Mouse (Mus musculus) lung, postnatal 25 days (tissue): Measurements from ENCODE around the gene Bcl7c.
A peak's percentile ranks its signal among the peaks of the same experiment; 100 is the strongest.

Experiments used
- DNase-seq: peaks from one replicate; pipeline ENCODE4 v3.0.0; 2022; ENCODE audit warnings: low spot score

Bcl7c gene

DNA sequence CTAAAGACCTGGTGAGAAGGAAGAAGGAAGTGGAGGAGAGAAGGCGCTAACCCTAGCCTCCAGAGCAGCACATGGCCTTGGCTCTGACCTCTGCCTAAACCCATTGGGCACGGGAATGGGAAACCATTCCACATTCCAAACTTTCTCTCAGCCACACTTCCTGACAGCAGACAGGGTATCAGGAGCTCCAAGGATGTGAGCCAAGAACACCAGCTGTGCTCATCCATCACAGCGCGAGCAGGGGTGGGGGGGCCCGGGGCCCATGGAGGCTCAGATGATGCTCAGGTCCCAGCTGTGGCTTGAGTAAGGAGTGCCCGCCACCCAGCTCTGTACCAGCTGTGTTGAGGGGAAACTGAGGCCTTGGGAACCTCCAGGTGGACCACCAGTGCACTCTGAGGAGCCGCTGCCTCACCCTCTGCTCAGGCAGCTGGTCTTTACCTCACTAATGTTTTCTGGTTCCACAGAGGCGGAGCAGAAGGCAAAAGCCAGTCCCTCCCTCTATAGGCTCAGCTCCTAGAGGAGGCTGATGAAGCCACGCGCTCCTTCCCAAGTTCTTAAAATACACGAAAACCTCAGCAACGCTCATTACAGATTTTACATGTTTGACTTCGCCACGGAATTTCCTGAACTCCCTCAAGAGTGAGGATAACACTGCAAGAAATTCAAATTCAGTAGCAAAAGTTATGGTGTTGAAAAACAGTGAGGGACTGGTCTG, 23.3 kb downstream of the Bcl7c start:
- peak; percentile 31 for DNase-seq

DNA sequence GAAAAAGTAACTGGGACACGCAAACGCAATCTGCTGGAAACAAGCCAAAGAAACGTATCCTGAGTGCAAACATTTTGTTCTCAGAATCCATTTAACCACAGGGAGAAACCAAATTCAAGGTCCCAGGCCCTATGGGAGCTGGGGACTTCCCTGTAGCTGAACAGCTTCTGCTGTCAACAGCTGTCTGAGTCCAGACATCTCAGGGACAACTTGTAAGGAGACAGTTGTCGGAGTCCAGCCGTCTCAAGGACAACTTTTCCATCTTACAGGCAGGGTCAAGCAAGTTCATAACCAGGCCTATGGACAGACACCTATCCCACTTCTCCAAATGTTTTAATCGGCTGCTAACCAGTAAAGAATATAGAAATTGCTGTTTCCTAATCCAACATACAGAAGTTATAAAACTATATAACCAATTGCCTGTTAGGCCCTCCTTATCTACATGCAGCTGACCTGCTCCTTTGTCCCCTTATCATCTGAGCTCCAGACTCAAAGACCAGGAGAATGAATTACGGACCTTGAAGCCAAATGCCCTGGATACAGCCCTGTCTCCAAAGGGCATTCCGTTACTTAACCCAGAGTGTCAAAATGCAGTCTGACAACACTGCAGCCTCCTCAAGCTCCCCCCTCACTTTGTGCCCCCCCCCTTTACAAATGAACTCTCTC, 26.7 kb downstream of the Bcl7c start:
- DNase-seq = no peak

DNA sequence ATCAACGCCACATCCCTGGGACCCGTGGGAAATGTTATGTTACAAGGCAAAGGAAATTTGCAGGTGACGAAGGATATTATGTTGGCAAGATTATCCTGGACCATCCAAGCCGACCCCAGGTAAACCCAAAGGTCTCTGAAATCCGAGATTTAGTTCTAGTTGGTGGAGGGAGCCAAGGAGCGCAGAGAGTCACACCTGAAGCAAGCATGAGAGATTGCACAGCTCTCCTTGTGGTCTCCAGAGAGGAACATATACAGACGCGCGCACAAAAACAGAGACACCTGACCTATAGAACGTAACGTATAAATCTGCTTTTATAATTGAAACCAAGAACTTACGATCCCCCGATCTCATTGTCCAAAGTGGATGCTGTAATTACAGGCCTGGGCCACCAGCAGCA, 28.2 kb downstream of the Bcl7c start:
- DNase-seq = no peak

DNA sequence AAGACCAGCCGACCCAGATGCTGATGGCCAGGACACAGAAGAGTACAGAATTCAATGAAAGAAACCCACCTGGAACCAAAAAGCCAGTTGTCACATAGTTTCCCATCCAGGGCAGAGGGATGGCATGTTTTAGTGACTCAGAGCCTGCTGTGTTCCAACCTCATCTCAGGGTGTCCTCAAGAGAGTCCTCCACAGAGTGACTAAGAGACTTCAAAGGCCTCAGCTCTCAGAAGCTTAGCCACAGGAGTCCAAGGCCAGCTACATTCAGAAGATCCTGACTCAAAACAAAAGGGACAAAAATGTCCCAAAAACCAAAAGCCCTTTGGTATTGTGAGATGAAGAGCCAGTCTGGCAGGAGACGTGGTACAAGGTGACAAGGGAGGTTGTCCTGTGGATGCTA, 29.9 kb downstream of the Bcl7c start:
- no peak for DNase-seq

DNA sequence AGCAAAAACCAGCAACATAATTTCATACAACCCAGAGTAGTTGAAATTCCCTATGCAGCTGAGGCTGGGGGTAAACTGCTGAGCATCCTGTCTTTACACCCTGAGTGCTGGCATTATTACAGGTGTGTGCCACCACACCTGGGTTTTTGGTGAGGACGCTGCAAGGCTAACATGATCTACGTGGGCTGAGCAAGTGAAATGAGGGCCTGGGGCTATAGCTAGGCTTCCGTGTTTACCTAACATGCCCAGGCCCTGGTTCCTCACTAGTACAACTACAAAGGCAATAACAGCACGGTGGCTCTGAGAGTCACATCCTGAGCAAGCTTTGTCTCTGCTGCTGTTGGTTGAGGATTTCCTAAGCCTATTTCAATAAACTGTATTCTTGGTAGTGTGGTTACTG, 31.1 kb downstream of the Bcl7c start:
- DNase-seq = no peak

DNA sequence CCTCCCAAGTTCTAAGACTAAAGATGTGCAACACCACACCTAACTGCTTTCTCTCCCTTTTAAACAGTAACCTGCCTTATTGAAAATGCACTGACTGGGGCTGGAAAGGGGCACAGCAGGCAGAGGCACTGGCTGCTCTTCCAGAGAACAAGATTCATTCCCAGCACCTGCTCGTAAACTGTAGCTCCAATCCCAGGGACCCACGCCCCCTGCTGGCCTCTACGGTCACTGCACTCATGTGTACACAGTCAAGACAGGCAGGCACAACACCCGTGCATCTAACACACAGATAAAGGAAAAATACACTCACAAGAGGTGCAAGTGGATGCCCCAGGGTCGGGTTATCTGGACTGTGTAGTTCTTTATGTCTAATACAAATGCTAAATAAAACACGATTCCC, 31.7 kb downstream of the Bcl7c start:
- DNase-seq = peak; percentile 25

DNA sequence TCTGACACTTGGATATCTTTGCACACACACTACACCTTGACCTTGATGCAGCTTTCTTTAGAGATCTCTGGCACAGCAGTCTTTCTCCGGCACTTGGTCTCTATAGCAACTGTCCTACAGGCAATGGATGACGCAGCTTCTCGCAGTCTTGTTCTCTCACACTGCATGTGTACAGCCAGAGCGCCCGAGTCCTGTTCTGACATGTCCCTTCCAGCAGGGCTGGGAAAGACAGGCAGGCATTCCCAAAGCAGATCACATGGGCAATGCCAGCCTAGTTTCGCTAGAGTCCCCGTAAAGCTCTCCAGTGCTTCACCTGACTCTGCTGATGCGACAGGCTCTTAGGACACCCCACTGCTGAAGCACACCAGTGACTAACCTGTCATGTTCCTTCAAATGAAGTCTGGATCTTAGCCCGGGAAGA, 33.3 kb downstream of the Bcl7c start:
- no peak for DNase-seq

DNA sequence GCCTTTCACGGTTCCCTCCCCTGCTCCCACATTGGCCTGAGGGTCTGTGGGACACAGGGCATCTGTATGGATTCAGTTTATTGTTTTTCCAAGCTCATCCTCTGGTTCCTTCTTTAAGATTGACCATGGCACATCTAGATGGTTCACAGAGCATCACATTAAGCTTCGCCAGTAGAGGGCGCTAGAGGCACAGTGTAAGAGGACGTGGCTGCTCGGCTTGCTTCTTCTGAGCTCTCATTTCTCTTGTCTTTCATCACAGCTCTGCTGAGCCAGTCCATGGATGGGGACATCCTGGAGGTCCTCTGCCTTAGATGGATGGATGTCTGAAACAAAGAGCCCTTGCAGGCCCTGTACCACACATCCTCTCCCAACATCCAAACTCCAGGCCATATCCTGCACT, 33.8 kb downstream of the Bcl7c start:
- DNase-seq = peak; percentile 83

DNA sequence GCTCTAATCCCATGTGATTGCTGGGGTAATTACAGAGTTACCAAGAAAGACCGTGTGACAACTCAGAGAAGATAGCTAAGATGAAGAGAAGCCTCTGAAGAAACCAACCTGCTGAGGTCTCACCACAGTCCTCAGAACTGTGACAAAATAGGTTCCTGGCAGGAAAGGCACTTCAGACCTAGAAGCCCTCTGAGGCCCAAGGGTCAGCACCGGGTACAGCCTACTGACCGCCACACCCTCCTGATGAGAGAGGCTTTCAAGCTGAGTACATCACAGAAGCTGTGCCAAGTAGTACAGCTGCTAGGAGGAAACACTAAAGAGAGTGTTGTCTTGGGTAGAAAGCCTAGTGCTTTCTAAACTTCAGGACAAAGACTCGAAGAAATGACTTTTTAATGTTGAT, 36.0 kb downstream of the Bcl7c start:
- DNase-seq = no peak

DNA sequence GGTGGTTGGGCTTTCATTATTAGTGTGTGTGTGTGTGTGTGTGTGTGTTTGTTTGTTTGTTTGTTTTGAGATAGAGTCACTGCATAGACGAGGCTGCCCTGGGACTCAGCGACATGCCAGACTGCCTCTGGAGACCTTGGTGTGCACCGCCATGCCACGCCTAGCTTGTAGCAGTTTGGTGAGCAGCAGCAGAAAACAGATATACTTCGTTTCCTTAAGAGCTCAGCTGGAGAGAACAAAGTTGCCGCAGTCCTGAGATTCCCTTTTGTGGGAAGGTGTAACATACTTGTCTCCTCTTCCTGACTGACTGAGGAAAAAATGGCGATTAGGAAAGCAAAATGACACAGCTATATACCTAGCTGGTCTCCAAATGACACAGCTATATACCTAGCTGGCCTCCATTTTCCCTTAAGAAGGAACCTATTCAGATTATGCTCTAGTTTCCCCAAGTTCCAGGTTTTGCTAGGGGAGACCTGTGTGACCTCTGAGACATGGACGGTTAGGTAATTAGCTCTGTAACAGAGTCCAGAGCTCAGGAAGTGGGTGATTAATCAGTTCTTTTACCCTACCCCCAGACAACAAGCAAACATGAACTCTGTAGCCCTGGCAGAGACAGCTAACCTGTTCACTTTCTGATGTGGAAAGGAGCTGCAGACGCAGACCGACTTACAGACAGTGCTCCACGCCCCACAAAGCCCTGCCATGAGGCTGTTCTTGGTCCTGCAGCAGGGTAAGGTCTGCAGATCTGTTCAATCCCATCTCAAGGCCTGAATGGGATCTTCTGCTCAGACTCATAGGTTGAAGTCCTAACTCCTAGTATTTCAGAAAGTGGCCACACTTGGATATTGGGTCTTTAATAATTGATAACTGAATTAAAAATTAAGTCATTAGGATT, 36.6 kb downstream of the Bcl7c start:
- DNase-seq = no peak

DNA sequence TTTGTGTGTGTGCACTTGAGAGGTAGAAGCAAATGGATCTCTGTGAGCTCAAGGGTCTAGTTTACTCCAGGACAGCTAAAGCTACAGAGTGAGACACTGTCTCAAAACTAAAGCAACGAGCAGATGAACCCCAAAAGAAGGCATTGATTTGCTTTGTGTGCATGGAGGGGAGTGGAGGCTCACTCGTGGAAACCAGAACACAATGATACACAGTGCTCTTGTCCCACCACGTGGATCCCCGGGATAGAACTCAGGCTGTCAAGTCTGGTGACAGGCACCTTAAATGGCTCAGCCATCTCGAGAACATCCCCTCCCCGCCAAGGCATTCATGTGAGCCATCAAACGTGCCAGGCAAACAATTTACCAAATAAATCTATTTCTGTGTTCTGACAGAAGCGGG, 41.6 kb downstream of the Bcl7c start:
- DNase-seq = no peak

DNA sequence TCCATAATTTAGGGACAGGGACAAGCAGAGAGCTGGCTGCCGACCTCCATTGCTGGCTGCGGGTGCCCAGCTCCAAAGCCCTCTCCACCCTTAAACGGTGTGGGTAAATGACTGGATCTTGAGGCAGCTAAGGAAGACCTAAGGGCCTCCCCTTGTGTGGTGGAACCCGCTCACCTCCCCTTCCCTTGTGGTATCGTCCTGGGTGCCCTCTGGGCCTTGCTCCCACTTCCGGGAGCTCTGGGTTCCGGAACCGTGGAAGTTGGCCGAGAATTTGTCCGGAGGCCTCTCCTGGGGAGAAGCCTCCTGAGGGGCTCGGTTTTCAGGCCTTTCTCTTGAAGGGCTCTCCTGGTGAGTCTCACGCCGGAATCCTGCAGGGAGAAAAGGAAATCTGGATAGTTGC, 42.1 kb downstream of the Bcl7c start:
- DNase-seq = no peak

DNA sequence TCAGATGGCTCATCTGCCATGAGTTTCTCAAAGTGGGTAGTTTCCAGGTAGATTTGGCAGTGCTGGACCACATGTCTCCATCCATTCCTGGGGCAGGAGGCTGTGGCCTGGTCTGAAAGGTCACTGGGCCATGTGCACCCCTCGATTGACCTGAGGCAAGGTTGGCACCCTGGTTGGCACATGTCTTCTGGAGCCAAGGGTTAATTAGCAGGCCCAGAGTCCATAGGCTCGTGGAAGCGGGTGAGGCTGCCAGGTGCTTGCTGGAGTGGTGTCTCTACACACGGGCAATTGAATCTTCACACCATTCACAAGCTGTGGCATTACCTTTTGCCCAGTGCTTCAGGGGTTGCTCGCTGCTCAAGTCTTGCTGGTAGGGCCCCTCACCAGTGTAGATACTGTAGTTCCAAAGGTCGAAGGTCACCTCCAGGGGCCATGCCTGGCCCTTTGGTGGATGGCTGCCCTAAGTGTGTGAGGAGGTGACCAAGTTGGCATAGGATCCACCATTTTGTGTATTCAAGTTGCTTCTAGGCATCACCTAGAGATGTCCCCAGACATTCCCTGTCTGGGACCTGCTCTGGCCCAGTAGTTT, 42.6 kb downstream of the Bcl7c start:
- DNase-seq = no peak

DNA sequence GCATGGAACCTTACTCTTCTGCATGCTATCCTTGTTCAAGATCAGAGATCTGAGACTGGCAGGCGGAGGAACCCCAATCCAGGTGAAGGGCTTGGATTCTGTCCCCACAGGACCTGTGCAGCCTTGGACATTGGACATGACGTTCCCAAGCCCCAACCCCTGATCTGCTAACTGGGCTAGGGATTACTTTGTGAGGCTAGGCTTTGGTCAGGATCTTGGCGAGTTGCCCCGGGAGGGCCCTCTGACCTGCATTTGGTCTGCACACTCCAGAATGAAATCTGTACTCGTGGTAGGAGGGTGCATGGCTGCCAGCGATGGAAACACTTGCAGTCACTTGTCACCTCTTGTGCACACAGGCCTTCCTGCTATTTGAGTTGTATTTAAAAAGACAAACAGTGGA, 45.8 kb downstream of the Bcl7c start:
- DNase-seq = no peak

DNA sequence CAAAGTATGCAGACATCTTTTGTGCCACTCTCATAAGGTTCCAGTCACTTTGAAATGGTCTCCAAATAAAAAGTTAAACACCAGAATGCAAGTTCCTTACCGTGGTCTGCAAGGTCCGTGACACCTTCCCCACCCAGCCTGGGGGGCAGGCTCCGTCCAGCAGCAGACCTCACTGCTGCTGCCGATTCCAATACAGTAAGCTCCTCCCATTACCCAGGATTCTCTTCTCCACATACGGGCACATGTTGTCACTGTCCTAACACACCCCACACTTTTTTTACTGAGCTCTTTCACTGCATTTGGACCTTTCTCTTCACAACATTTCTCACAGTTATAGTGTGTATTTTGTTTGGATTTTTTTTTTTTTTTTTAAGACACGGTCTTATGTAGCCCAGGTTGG, 46.9 kb downstream of the Bcl7c start:
- DNase-seq = no peak

DNA sequence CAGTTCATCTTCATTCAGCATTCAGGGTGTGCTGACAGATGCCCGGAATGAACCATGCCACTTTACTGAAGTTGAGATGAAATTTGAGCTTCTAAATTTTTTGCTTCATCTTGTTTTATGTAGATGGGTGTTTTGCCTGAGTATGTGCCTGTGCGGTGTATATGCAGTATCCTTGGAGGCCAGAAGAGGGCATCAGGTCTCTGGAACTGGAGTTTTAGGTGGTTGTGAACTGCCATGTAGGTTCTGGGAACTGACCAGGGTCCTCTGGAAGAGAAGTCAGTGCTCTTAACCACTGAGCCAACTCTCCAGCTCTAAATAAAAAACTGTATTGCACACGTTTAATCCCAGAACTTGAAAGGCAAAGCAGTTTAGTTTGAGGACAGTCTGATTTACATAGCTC, 47.9 kb downstream of the Bcl7c start:
- no peak for DNase-seq

DNA sequence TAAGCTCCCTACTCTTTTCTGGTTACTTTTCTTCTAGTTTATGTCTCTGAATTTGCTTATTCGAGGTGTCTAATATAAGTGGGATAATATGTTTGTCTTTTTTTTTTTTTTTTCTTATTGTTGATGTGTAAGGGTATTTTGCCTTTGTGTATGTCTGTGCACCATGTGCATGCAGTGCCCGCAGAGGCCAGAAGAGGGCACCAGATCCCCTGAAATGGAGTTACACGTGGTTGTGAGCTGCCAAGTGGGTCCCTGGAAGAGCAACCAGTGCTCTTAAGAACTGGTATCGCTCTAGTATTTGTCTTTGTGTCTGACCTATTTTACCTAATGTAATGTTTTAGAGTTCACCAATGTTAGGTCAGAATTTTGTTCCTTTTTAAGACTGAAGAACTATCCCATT, 51.8 kb downstream of the Bcl7c start:
- DNase-seq = peak; percentile 42

DNA sequence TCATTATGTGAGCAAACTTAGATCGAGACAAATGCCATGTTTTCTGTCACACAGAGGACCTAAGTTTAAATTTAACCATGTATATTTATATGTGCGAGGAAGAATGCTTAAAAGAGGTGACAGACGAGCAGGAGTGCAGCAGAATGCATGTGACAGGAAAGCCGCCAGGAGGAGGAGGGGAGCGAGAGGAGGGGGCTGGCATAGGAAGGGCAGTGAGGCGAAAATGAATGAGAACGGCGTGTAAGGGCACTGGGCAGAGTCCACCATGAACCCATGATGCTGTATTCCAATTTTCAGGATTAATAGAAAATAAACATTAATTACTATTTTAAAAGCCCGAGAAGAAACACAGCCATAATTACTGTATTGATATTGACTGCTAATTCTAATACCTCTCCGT, 54.4 kb downstream of the Bcl7c start:
- DNase-seq = no peak

DNA sequence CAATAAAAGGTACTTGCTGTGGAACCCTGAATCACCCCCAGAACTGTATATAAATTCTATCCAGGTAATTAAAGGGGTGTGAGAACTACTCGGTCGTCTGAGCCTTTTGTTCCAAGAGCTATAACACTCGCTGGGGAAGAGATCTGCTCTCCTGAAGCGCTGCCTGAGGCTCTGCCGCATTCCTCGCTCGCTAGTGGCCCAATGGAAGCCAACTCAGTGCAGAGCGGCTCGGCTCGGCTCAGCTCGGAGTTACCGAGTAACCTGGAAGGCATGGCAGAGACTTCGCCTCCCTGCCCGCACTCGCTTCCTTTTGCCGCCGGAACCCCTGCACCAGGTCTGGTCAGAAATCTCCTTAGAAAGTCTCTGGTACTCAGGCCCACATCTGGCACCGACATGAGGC, 56.7 kb downstream of the Bcl7c start:
- no peak for DNase-seq

DNA sequence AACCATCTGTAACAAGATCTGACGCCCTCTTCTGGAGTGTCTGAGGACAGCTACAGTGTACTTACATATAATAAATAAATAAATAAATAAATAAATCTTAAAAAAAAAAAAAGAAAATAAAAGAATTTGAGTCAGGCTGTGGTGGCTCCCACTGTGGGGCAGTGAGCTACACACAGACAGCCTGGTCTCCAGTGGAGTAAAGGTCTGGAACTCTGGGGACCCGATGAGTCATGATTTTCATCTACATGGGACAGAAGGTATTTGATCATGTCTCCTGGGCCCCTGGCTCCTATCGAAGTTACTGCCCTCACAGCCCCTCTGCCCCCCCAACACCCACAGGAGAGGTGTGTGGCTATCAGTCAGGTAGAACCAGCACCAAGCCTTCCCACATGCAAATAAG, 57.1 kb downstream of the Bcl7c start:
- no peak for DNase-seq

DNA sequence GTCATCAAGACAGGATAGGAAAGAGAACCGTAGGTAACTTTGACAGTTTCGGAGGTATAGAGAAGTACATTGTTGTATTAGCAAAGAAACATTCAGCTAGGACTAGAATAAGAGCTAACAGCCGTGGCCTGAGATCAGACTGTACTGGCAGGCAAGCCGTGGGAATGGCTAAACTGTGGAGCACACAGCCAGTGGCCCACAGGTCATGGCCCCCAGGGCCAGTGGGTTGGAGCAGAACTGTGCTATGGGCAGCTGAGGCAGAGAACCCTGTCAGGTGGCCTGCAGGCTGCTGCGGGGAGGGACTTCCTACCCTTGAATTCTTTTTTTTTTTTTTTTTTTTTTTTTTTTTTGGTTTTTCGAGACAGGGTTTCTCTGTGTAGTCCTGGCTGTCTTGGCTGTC, 59.5 kb downstream of the Bcl7c start:
- no peak for DNase-seq

DNA sequence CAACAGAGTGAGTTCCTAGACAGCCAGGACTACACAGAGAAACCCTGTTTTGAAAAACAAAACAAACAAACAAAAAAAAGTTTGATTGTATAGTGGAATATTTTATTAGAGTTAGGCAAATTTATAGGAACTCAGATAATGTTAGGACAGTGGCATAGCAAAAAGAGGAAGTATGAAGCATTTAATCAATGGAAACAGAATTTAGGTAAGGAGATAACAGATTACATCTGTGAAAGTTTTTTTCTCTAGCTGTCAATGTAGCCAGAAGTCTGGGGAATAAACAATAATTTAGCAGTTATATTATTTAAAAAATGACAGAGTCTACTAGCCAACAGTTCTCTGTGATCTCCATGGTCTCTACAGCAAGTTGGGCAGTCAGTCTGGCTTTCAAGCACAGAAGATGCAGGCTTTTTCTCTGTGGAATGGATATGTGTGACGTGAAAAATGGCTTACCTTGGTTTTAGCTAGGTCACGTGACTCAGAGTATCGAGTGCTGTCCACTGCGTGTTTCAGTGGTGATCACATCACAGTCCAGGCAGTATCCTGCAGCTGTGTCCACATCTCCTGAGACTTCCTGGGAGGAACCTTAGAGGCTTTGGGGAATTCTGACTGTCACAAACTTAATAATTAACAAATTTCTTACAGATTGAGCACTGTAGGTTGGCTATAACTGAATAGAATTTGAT, 60.1 kb downstream of the Bcl7c start:
- DNase-seq = no peak
